Mouse (Mus musculus): Measurements from ENCODE around the gene Nbea.

DNA sequence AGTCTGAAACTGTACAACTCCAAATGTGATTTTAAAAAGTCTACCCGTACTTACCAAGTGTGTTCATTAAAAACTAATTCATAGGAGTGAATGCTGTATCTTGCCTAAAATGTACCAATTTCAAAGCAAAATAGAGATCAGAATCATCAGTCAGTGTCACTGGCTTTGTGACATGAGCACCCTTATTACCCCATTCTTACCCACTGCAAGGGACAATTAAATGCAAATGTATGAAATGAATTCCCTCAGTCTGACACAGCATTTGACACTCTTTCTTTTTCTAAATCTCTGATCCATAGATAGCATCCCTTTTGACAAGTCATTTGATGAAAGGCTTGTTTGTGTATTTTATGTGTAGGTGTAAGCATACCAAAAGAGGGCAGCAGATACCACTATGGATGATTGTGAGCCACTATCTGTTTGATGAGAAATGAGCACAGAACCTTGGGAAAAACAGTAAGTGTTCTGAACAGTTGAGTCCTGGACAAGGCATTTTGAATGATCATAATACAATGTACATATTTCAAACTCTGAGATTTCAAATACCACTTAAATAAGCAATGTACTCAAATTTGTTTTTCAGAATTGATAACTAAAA lies 104.4 kb downstream of the Nbea start:
- TF ChIP-seq CTCF (IDR thresholded peaks at IDR 0.05; ENCODE audit: low read depth), result peak; percentile 63
- no peak for TF ChIP-seq EP300 (IDR thresholded peaks at IDR 0.05; ENCODE audit: low read depth)

Data from heart, postnatal 0 days (tissue).